Mouse (Mus musculus) cerebellum, adult 2 months (tissue): ENCODE data around the gene Ccdc149.

Experiments used
- CTCF ChIP-seq: fragments of 200-500 bp; IDR thresholded peaks from 2 replicates; pipeline ENCODE4 v1.5.1; 2011; ENCODE audit warnings: low read depth, mild to moderate bottlenecking, control low read depth, low read length, moderate library complexity, borderline replicate concordance; ENCODE audit not compliant: insufficient read depth
- POLR2A ChIP-seq: fragments of 200-500 bp; IDR thresholded peaks from 2 replicates; pipeline ENCODE4 v1.6.1; 2011; ENCODE audit warnings: low read length, control low read depth, borderline replicate concordance; ENCODE audit not compliant: insufficient read depth

- TF ChIP-seq POLR2A (no peak), CTCF (no peak)
Measured at GRCm38 (mm10) chr5:52335590-52335989, 135.7 kb downstream of the Ccdc149 start.
